Mouse (Mus musculus) E14TG2a.4 (cell line): ENCODE results near the gene Icmt.

Experiments
- CTCF ChIP-seq: conservative IDR thresholded peaks from 2 replicates; pipeline ENCODE4 v1.5.1; 2014; ENCODE audit warnings: low read length
- NANOG ChIP-seq: IDR thresholded peaks from 2 replicates; pipeline ENCODE4 v1.6.1; 2014; ENCODE audit warnings: borderline replicate concordance, low read length, mixed read lengths

GRCm38 (mm10) chr4:152318517-152319234 is 21.6 kb downstream of the Icmt start, which contains the start of gene Rnf207:
- peak; percentile 68 for TF ChIP-seq CTCF
- TF ChIP-seq NANOG = no peak
